Mouse (Mus musculus) olfactory bulb, adult 2 months (tissue): ENCODE data around the gene G3bp1.

Experiments
- CTCF ChIP-seq: fragments of 200-500 bp; IDR thresholded peaks from 2 replicates; pipeline ENCODE4 v1.5.1; 2012; ENCODE audit warnings: low read depth, mild to moderate bottlenecking, low read length, moderate library complexity; ENCODE audit not compliant: insufficient read depth
- POLR2A ChIP-seq: fragments of 200-500 bp; IDR thresholded peaks from 2 replicates; pipeline ENCODE4 v1.6.1; 2012; ENCODE audit warnings: mild to moderate bottlenecking, low read depth, low read length, moderate library complexity; ENCODE audit not compliant: insufficient read depth

- TF ChIP-seq CTCF (no peak), POLR2A (no peak)
Observed at GRCm38 (mm10) chr11:55533378-55533777, 63.9 kb downstream of the G3bp1 start.
